Mouse (Mus musculus) brain, embryonic 14.5 days (tissue): Measurements from ENCODE around the gene Tlcd2.

Source experiments
- CTCF ChIP-seq: fragments of 200-500 bp; IDR thresholded peaks from 2 replicates; pipeline ENCODE4 v1.5.1; 2012; ENCODE audit warnings: inconsistent platforms, mild to moderate bottlenecking, moderate library complexity, borderline replicate concordance; ENCODE audit not compliant: insufficient read depth, insufficient read length; ENCODE audit errors: extremely low read depth
- POLR2A ChIP-seq: fragments of 200-500 bp; IDR thresholded peaks from 2 replicates; pipeline ENCODE4 v1.6.1; 2012; ENCODE audit warnings: mild to moderate bottlenecking, inconsistent platforms, borderline replicate concordance; ENCODE audit not compliant: poor library complexity, insufficient read depth, insufficient read length, severe bottlenecking; ENCODE audit errors: extremely low read depth

DNA sequence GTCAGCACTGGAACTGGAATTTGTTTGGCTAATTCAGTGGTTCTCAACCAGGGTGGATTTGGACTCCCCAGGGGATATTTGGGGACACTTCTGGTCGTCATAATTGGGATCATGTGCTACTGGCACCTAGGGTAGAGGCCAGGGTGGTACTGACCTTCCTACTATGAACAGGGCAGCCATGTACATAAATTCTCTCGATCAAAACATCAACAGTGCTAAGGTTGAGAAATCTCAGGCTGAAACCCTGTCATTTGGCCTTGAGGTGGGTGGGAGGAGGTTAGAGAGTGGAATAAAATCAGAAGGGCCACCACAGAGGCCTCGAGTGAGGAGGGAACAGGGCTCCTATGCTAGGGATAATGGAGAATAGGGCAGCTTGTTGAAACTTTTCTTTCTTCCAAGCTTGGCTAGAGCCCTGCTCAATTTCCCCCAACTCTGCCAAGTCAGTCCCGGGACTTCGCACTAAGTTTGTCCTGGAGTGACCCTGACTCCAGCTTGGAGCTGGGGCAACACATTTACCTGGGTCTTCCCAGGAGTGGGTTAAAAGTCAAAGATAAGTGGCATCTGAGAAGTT lies 2.3 kb upstream of the Tlcd2 start:
- TF ChIP-seq CTCF (no peak), POLR2A (no peak)
